Mouse (Mus musculus): ENCODE measurements around the gene Arhgap42. TPM values are rescaled to one million over a fixed set of nuclear protein-coding genes. Genes with fewer than 3 reads are reported as not detected.

The Arhgap42 gene
- polyA plus RNA-seq, 1 experiment from 2014 or later = 8.1 TPM

DNA sequence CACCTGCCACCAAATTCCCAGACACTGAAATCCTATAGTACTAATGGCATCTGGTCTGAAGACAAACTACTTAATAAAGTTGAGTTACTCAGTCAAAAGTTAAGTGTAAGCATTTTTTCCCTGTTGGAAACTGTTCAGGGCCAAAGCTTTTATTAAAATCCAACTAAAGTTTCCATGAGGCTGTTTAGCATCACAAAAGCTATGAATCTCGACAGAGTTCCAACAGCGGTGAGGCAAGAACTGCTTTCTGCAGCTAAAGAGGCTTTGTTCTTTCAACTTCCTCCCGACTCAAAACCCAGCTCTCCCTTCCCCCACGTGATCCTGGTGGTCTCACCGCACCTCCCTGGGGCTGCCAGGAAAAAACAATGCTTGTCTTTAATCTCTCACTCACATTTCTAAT, 211.5 kb downstream of the Arhgap42 start:
- H3K4me2 ChIP-seq = no peak overlapping the region
- 10% methylated on average over 5 of the region's 5 CpGs for WGBS (ENCODE audit: insufficient replicate concordance)
- no peak overlapping the region for H3K9ac ChIP-seq
- no peaks in the 10 kb centered on the region for H3K9me3 ChIP-seq (replicated peaks)
- no peak for ATAC-seq (ENCODE audit: insufficient read depth)
- H3K27me3 ChIP-seq = no peaks in the 10 kb centered on the region
- H3K27ac ChIP-seq (replicated peaks) = no peak overlapping the region
- H3K4me3 ChIP-seq (replicated peaks) = no peak overlapping the region
- no peaks in the 10 kb centered on the region for H3K36me3 ChIP-seq (replicated peaks)
- H3K4me1 ChIP-seq (replicated peaks) = no peaks in the 10 kb centered on the region

DNA sequence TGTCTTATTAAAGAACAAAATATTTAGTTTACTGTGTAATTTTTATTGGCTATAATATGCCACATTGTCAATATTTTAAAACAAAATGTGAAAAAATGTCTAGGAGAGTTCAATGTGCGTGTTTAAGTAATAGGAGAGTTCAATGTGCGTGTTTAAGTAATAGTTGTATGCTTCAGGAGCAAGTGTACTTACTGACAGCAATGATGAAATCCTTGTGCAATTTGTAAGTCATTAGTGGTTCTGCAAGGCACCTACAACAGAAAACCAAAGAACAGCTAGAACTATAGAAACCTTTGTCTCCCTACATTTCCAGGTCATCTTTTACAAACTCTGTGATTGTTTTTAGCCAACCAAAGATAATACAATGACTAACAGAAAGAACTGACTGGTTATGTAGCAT, 223.8 kb downstream of the Arhgap42 start:
- WGBS (ENCODE audit: insufficient replicate concordance) = 58% methylated on average over 2 of the region's 2 CpGs
- ATAC-seq (ENCODE audit: insufficient read depth) = no peak
- Histone ChIP-seq H3K4me2 (no peak overlapping the region), H3K36me3 (replicated peaks) (no peaks in the 10 kb centered on the region), H3K4me1 (replicated peaks) (no peaks in the 10 kb centered on the region), H3K27ac (replicated peaks) (no peak overlapping the region), H3K9ac (no peak overlapping the region), H3K9me3 (replicated peaks) (no peaks in the 10 kb centered on the region), H3K4me3 (replicated peaks) (no peak overlapping the region), H3K27me3 (no peaks in the 10 kb centered on the region)

DNA sequence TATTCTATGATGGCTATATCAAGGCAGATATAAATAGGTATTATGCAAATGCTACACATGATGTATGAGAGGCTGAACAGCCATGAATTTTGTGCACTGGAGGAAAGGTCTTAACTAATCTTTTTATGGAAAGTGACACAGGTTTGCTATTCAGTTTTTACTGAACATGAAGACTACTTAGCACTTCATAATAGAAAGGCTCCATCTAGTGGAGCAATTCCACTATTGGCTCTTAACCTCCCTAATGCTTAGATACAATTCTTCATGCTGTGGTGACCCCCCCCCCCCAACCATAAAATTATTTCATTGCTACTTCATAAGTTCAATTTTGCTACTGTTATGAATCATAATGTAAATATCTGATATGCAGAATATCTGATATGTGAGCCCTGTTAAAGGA, 237.7 kb downstream of the Arhgap42 start:
- Histone ChIP-seq H3K4me2 (no peak overlapping the region), H3K4me1 (replicated peaks) (no peaks in the 10 kb centered on the region), H3K36me3 (replicated peaks) (no peaks in the 10 kb centered on the region), H3K27me3 (no peaks in the 10 kb centered on the region), H3K4me3 (replicated peaks) (no peak overlapping the region), H3K9ac (no peak overlapping the region), H3K9me3 (replicated peaks) (no peaks in the 10 kb centered on the region), H3K27ac (replicated peaks) (no peak overlapping the region)
- ATAC-seq (ENCODE audit: insufficient read depth) = no peak

DNA sequence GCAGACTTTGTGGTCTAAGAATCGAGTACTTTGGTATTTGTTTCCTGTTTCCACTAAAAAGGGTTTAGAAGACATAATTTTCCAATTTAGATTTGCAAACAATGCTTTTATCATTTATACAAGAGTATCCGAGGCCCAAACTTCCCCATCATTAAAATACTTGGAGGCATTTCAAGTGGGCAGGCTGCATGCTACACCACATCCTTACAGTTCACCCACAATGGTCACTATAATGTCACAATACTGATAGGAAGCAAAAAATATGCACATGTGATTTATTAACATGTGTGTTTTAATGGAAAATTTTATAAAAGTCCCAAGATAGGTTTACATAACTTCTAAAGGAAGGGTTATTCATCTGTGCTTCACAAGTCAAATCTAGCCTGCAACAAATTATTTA, 242.4 kb downstream of the Arhgap42 start:
- Histone ChIP-seq H3K4me1 (replicated peaks) (no peaks in the 10 kb centered on the region), H3K4me3 (replicated peaks) (no peak overlapping the region), H3K36me3 (replicated peaks) (no peaks in the 10 kb centered on the region), H3K4me2 (no peak overlapping the region), H3K9me3 (replicated peaks) (no peaks in the 10 kb centered on the region), H3K27ac (replicated peaks) (no peak overlapping the region), H3K9ac (no peak overlapping the region), H3K27me3 (no peaks in the 10 kb centered on the region)
- 40% methylated on average over 2 of the region's 2 CpGs for WGBS (ENCODE audit: insufficient replicate concordance)
- no peak for ATAC-seq (ENCODE audit: insufficient read depth)

DNA sequence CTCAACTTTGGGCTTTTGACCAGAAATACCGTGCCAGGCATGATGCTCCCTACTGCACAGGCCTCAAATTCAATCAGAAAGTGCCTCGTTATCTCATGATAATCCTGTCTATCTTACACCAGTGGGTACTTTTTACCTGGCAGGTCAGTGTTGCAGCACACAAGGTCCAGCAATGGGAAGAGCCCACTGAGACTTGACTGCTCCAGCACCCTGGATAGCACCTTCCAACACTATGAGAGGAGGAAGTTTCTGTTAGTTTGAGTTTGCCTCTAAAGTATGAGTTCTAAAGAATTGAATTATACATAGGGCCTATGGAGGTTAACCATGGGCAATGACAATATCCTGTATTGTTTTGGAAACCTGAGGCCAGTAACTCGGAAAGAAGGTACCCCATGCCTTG, 256.6 kb downstream of the Arhgap42 start:
- Histone ChIP-seq H3K27ac (replicated peaks) (no peak overlapping the region), H3K4me1 (replicated peaks) (no peaks in the 10 kb centered on the region), H3K4me3 (replicated peaks) (no peak overlapping the region), H3K9ac (no peak overlapping the region), H3K4me2 (no peak overlapping the region), H3K27me3 (no peaks in the 10 kb centered on the region), H3K36me3 (replicated peaks) (no peaks in the 10 kb centered on the region), H3K9me3 (replicated peaks) (no peaks in the 10 kb centered on the region)
- 40% methylated on average over 3 of the region's 3 CpGs for WGBS (ENCODE audit: insufficient replicate concordance)
- ATAC-seq (ENCODE audit: insufficient read depth) = no peak

DNA sequence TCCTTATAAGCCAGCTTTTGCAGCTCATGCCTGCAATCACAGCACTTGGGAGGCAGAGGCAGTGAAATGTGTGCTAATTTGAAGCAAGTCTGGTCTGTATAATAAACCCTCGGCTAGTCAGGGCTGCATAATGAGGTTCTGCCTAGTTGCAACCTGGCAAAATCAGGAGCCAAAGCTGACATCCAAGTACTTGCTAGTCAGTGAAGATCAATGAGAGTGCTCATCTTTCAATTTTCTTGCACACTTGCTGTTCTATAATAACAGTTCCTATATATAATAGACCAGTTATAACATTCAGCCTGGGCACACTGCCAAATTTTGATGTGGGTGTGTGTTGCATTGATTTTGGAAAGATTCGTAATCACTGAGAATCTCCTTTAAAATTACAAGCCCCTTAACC, 261.1 kb downstream of the Arhgap42 start:
- H3K4me1 ChIP-seq (replicated peaks) = no peaks in the 10 kb centered on the region
- ATAC-seq (ENCODE audit: insufficient read depth) = no peak

DNA sequence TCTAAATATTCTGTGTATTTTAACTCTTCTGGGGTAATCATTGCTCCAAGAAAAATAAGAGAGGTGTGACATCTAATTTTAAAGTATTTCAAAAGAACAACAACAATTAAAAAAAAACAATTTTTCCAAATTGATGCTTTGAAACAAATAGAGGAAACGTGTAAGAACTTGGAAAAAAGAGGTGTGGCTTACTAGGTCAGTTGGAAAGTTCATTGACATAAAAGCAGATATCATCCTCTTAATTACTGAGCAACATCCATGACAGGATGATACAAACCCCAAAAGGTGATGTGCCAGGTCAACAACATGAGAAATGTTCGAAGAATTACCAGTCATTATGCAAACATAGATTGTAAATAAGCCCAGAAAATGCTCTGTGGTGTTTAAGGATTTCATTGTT, 267.4 kb downstream of the Arhgap42 start, which contains the start of gene Gm16485:
TSS of gene Gm16485 (plus strand) at position 301 of the 400 bp plus-strand sequence.
- no peak for ATAC-seq (ENCODE audit: insufficient read depth)
- no peaks in the 10 kb centered on the region for H3K4me1 ChIP-seq (replicated peaks)
- H3K27ac ChIP-seq (replicated peaks) = no peak within 1 kb of the TSS
- no peaks in the 10 kb centered on the region for H3K27me3 ChIP-seq
- H3K9me3 ChIP-seq (replicated peaks) = no peaks in the 10 kb centered on the region
- H3K9ac ChIP-seq = no peak within 1 kb of the TSS
- no peak within 1 kb of the TSS for H3K4me2 ChIP-seq
- no peak within 1 kb of the TSS for H3K4me3 ChIP-seq (replicated peaks)
- no peaks in the 10 kb centered on the region for H3K36me3 ChIP-seq (replicated peaks)
- 41% methylated on average over 2 of the region's 2 CpGs for WGBS (ENCODE audit: insufficient replicate concordance)

More for the DNA sequence above, 261.1 kb downstream of the Arhgap42 start:
- no peak overlapping the region for H3K27ac ChIP-seq (replicated peaks)
- no peak overlapping the region for H3K4me2 ChIP-seq
- WGBS (ENCODE audit: insufficient replicate concordance) = 38% methylated on average over 2 of the region's 2 CpGs
- no peaks in the 10 kb centered on the region for H3K9me3 ChIP-seq (replicated peaks)
- no peaks in the 10 kb centered on the region for H3K36me3 ChIP-seq (replicated peaks)
- H3K4me3 ChIP-seq (replicated peaks) = no peak overlapping the region
- H3K9ac ChIP-seq = no peak overlapping the region
- no peaks in the 10 kb centered on the region for H3K27me3 ChIP-seq

DNA sequence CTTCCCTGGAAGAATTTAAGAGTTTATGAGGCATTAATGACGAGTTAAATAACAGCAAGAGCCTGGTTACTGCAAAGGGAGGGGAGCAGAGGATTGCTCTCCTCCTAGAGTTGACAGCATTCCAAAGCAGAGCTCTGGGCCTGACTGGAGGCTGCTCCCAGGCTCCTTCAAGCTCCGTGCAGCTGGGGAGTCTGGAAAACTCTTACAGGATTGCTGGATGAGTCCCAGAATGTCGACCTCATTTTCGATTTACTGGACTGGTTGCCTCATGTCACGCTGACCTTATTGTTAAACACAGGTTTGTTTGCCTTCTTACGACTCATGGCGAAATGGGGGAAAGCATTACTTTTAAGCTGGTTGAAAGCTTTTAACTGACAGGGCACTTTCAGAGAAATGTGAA, 268.7 kb downstream of the Arhgap42 start:
- H3K9ac ChIP-seq = no peak overlapping the region
- H3K4me1 ChIP-seq (replicated peaks) = no peaks in the 10 kb centered on the region
- no peaks in the 10 kb centered on the region for H3K36me3 ChIP-seq (replicated peaks)
- no peak overlapping the region for H3K4me3 ChIP-seq (replicated peaks)
- no peak for ATAC-seq (ENCODE audit: insufficient read depth)
- no peaks in the 10 kb centered on the region for H3K9me3 ChIP-seq (replicated peaks)
- no peak overlapping the region for H3K27ac ChIP-seq (replicated peaks)
- 46% methylated on average over 7 of the region's 7 CpGs for WGBS (ENCODE audit: insufficient replicate concordance)
- no peaks in the 10 kb centered on the region for H3K27me3 ChIP-seq
- no peak overlapping the region for H3K4me2 ChIP-seq

DNA sequence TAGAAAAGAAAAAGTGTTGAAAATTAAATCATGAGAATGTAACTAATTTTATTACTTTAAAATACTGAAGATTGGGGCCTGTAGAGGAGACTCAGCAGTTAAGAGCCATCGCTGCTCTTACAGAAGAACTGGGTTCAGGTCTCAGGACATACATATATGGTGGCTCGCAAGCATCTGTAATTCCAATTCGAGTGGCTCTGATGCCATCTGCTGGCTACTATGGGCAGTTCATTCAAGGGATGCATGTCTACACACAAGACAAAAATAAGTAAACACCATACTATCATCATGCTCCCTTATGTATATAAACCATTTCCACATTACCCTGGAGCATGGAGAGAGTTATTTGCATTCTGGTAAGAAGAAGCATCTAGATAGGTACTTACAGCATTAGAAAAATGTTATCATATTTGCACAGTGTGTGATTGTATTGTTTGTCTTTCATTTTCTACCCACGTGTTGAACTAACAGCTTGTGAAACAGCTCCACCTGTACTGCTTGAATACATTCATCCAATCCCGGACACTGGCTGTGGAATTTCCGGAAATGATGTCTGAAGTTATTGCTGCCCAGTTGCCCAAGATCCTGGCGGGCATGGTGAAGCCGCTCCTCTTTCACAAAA, 274.3 kb downstream of the Arhgap42 start:
- 41% methylated on average over 8 of the region's 8 CpGs for WGBS (ENCODE audit: insufficient replicate concordance)
- Histone ChIP-seq H3K4me2 (no peak overlapping the region), H3K36me3 (replicated peaks) (no peaks in the 10 kb centered on the region), H3K27ac (replicated peaks) (no peak overlapping the region), H3K9ac (no peak overlapping the region), H3K27me3 (no peaks in the 10 kb centered on the region), H3K9me3 (replicated peaks) (no peaks in the 10 kb centered on the region), H3K4me1 (replicated peaks) (no peaks in the 10 kb centered on the region), H3K4me3 (replicated peaks) (no peak overlapping the region)
- no peak for ATAC-seq (ENCODE audit: insufficient read depth)

DNA sequence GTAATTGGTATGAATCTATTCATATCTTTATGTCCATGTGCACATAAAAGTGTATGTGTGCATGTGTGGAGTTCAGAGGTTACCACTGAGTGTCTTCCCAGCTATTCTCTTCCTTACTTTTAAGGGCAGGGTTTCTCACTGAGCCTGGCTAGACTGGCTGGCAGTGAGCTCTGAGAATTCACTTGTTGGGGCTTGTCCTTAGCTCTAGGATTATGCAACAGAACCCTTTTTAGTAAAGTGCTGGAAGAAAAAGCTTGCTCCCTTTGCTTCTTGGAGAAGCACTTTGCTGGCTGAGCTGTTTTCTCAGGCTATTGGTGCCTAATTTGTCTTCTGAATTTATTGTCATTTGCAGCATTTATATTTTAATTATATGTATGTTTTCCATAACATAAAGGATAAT, 285.6 kb downstream of the Arhgap42 start:
- Histone ChIP-seq H3K27me3 (no peaks in the 10 kb centered on the region), H3K27ac (replicated peaks) (no peak overlapping the region), H3K36me3 (replicated peaks) (no peaks in the 10 kb centered on the region), H3K4me3 (replicated peaks) (no peak overlapping the region), H3K4me1 (replicated peaks) (no peaks in the 10 kb centered on the region), H3K4me2 (no peak overlapping the region), H3K9ac (no peak overlapping the region), H3K9me3 (replicated peaks) (no peaks in the 10 kb centered on the region)
- ATAC-seq (ENCODE audit: insufficient read depth) = no peak

All from liver, embryonic 15.5 days (tissue).